Mouse (Mus musculus): ENCODE data around the gene Lpin3. TPM values are rescaled to one million over a fixed set of nuclear protein-coding genes. Genes with fewer than 3 reads are reported as not detected.

Lpin3 gene
- polyA plus RNA-seq (2016; fragmentation: Nextera tagmentation; extraction: Ambion mirVana) = 2.6 and 2.9 TPM in 2 replicates

GRCm38 (mm10) chr2:160880453-160881195 lies at the start of gene Lpin3:
Gene Lpin3 (plus strand): TSS chr2:160880670.
- Histone ChIP-seq H3K4me3 (replicated peaks) (no peak within 1 kb of the TSS), H3K9ac (replicated peaks) (no peak within 1 kb of the TSS), H3K4me1 (replicated peaks) (no peaks in the 10 kb centered on the region), H3K27me3 (no peaks in the 10 kb centered on the region), H3K27ac (no peak within 1 kb of the TSS), H3K36me3 (no peaks in the 10 kb centered on the region), H3K4me2 (no peak within 1 kb of the TSS), H3K9me3 (0 out of 2 replicates have a peak, but pooled peaks cover 3% of the 10 kb centered on the region)
- WGBS = 65% methylated on average over 13 of the region's 13 CpGs
- no peak for ATAC-seq (ENCODE audit: insufficient number of reproducible peaks, insufficient read depth, low FRiP score, low TSS enrichment, low read depth)

DNA sequence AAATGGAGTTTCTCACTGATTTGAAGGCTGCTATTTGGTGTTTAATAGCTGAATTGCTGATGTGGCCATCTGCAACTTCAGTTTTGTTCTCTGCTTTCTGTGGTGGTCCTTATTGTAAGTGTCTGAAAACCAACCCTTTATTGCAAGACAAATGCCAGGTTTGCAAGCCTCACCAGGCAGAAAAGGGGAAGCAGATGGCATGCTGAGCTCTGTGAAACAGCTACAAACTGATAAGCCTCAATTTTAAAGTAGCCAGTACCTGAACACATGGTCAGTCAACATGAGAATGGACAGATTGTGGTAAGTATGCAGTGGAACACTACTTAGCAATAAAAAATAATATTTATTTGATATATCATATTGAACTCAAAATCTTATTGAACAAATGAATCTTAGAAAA lies 39.6 kb upstream of the Lpin3 start:
- no peak overlapping the region for H3K27ac ChIP-seq
- no peak overlapping the region for H3K4me2 ChIP-seq
- H3K9ac ChIP-seq (replicated peaks) = no peak overlapping the region
- H3K4me3 ChIP-seq (replicated peaks) = no peak overlapping the region
- no peaks in the 10 kb centered on the region for H3K4me1 ChIP-seq (replicated peaks)
- no peaks in the 10 kb centered on the region for H3K36me3 ChIP-seq
- no peaks in the 10 kb centered on the region for H3K27me3 ChIP-seq
- no peaks in the 10 kb centered on the region for H3K9me3 ChIP-seq
- ATAC-seq (ENCODE audit: insufficient number of reproducible peaks, insufficient read depth, low FRiP score, low TSS enrichment, low read depth) = no peak

GRCm38 (mm10) chr2:160847664-160848063 lies 32.8 kb upstream of the Lpin3 start:
- Histone ChIP-seq H3K9ac (replicated peaks) (no peak overlapping the region), H3K27me3 (no peaks in the 10 kb centered on the region), H3K4me1 (replicated peaks) (no peaks in the 10 kb centered on the region), H3K27ac (no peak overlapping the region), H3K4me3 (replicated peaks) (no peak overlapping the region), H3K36me3 (no peaks in the 10 kb centered on the region), H3K4me2 (no peak overlapping the region), H3K9me3 (no peaks in the 10 kb centered on the region)
- no peak for ATAC-seq (ENCODE audit: insufficient number of reproducible peaks, insufficient read depth, low FRiP score, low TSS enrichment, low read depth)
- whole genome bisulfite sequencing = 70% methylated on average over 1 of the region's 1 CpGs

DNA sequence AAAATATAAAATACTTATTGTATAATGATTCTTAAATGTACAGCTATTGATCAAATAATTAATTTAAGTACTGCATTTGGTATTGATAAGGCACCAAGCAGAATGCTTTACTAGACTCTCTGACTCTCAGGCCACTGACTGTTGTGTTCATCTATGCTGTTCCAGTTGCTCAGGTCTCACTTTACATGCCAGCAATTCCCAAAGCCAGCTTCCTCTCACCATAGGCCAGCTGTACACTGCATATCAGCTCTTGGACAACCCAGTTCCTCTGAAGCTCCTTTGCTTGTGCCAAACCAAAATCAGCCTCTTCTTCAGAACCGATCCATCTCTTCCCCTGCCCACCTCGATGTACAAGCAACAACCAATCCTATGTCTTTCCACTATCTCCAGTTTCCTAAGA lies 32.3 kb upstream of the Lpin3 start:
- no peaks in the 10 kb centered on the region for H3K27me3 ChIP-seq
- H3K4me1 ChIP-seq (replicated peaks) = no peaks in the 10 kb centered on the region
- H3K4me2 ChIP-seq = no peak overlapping the region
- no peak overlapping the region for H3K27ac ChIP-seq
- no peak overlapping the region for H3K4me3 ChIP-seq (replicated peaks)
- 91% methylated on average over 2 of the region's 2 CpGs for whole genome bisulfite sequencing
- no peak for ATAC-seq (ENCODE audit: insufficient number of reproducible peaks, insufficient read depth, low FRiP score, low TSS enrichment, low read depth)
- no peaks in the 10 kb centered on the region for H3K36me3 ChIP-seq
- no peak overlapping the region for H3K9ac ChIP-seq (replicated peaks)
- H3K9me3 ChIP-seq = no peaks in the 10 kb centered on the region

- WGBS = 85% methylated on average over 3 of the region's 3 CpGs
- no peak overlapping the region for H3K4me3 ChIP-seq (replicated peaks)
- no peak overlapping the region for H3K4me2 ChIP-seq
- no peaks in the 10 kb centered on the region for H3K36me3 ChIP-seq
- H3K9me3 ChIP-seq = no peaks in the 10 kb centered on the region
- no peaks in the 10 kb centered on the region for H3K4me1 ChIP-seq (replicated peaks)
- ATAC-seq (ENCODE audit: insufficient number of reproducible peaks, insufficient read depth, low FRiP score, low TSS enrichment, low read depth) = no peak
- H3K27ac ChIP-seq = no peak overlapping the region
- H3K9ac ChIP-seq (replicated peaks) = no peak overlapping the region
- no peaks in the 10 kb centered on the region for H3K27me3 ChIP-seq
Measured at GRCm38 (mm10) chr2:160849617-160850240, 30.7 kb upstream of the Lpin3 start.

DNA sequence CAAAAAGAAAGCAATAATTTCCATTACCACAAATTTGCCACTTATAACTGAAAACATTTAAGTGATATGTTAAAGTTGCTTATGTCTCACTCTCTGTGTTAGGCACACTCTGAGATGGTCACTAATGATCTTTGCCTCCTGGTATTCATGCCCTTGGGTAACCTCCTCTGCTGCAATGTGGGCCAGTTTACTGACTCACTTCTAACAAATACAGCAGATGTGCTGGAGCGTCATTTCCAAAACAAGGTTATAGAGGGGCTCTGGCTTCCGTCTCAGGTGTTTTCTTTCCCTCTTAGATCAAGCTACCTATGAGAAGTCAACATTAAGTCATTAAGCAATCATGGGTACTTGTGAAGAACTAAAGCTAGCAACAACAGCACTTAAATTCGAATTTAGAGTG lies 30.1 kb upstream of the Lpin3 start:
- Histone ChIP-seq H3K27me3 (no peaks in the 10 kb centered on the region), H3K9me3 (no peaks in the 10 kb centered on the region), H3K9ac (replicated peaks) (no peak overlapping the region), H3K4me2 (no peak overlapping the region), H3K4me1 (replicated peaks) (no peaks in the 10 kb centered on the region), H3K36me3 (no peaks in the 10 kb centered on the region), H3K4me3 (replicated peaks) (no peak overlapping the region), H3K27ac (no peak overlapping the region)
- WGBS = 69% methylated on average over 3 of the region's 3 CpGs
- no peak for ATAC-seq (ENCODE audit: insufficient number of reproducible peaks, insufficient read depth, low FRiP score, low TSS enrichment, low read depth)

GRCm38 (mm10) chr2:160854687-160855086 lies 25.8 kb upstream of the Lpin3 start:
- Histone ChIP-seq H3K9ac (replicated peaks) (no peak overlapping the region), H3K4me2 (no peak overlapping the region), H3K27ac (no peak overlapping the region), H3K27me3 (no peaks in the 10 kb centered on the region), H3K36me3 (no peaks in the 10 kb centered on the region), H3K4me1 (replicated peaks) (no peaks in the 10 kb centered on the region), H3K9me3 (no peaks in the 10 kb centered on the region), H3K4me3 (replicated peaks) (no peak overlapping the region)
- no peak for ATAC-seq (ENCODE audit: insufficient number of reproducible peaks, insufficient read depth, low FRiP score, low TSS enrichment, low read depth)

DNA sequence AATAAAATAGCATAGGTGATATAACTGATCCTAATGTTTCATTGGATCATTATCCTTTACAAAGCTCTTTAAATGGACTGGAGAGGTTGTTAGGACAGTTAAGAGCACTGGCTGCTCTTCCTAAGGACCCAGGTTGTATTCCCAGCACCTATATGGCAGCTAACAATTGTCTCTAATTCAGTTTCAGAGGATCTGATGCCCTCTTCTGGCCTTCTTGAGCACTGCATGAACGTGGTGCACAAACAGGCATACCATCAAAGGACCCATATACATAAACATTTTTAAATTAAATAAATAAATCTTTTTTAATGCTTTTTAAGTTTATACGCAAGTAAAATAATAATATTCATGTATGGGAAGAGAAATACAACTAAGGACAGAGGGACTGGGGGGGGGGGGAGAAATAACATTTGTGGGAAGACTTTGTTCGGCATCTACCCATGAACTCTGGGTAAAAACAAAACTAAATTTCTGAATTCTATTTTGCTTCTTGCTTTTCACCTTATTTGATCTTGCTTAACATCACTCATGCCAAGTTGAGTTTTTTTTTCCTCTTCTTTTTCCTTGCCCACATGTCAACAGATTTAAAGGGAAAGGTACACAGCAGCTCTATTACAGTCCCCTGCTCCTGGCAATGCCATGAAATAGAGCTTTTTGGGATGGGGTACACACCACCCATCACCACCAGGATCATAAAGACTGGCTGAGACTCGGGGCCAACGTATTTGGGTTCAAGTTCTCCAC lies 23.9 kb upstream of the Lpin3 start:
- H3K4me2 ChIP-seq = no peak overlapping the region
- H3K27ac ChIP-seq = no peak overlapping the region
- no peaks in the 10 kb centered on the region for H3K9me3 ChIP-seq
- no peaks in the 10 kb centered on the region for H3K36me3 ChIP-seq
- H3K4me1 ChIP-seq (replicated peaks) = no peaks in the 10 kb centered on the region
- no peak overlapping the region for H3K9ac ChIP-seq (replicated peaks)
- no peak for ATAC-seq (ENCODE audit: insufficient number of reproducible peaks, insufficient read depth, low FRiP score, low TSS enrichment, low read depth)
- no peaks in the 10 kb centered on the region for H3K27me3 ChIP-seq
- WGBS = 79% methylated on average over 5 of the region's 5 CpGs
- no peak overlapping the region for H3K4me3 ChIP-seq (replicated peaks)

DNA sequence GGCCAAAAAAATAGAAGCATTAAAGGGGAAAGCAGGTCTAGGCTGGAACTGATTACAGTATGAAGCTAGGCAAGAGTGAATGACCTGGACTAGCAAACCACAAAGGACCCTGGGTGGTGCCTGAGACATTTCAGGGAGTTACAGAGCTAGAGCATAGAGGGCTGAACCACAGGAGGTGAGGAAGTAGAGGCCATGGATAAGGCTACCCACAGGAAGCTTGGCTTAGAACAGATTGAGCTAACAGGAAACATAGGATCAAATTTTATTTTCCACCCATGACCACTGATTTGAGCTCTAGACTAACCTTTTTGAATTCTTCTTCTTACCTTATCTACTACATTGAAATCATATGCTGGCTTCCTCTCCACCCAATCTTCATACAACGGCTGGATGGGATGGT lies 20.1 kb upstream of the Lpin3 start:
- 88% methylated on average over 1 of the region's 1 CpGs for WGBS
- no peaks in the 10 kb centered on the region for H3K9me3 ChIP-seq
- H3K36me3 ChIP-seq = no peaks in the 10 kb centered on the region
- no peaks in the 10 kb centered on the region for H3K27me3 ChIP-seq
- H3K4me2 ChIP-seq = no peak overlapping the region
- no peak overlapping the region for H3K4me3 ChIP-seq (replicated peaks)
- no peak for ATAC-seq (ENCODE audit: insufficient number of reproducible peaks, insufficient read depth, low FRiP score, low TSS enrichment, low read depth)
- no peaks in the 10 kb centered on the region for H3K4me1 ChIP-seq (replicated peaks)
- H3K27ac ChIP-seq = no peak overlapping the region
- no peak overlapping the region for H3K9ac ChIP-seq (replicated peaks)

DNA sequence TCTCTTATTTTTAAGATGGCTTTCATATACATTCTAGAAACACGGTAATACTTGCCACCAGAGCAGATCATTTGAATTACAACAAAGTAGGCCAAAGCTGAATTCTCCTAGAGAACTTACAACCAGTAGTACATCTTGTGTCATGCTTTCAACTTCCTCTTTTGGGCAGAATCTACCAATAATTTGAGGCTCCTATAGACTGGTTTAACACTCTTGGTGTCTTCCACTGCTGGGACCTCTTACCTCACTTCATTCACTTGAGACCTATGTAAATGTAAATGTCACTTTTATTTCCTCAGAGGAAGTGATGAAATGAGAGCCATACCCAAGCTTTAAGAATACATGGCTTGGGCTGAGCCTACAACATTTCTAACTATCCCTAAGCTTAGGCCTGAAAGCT lies 16.4 kb upstream of the Lpin3 start:
- H3K9ac ChIP-seq (replicated peaks) = no peak overlapping the region
- H3K4me2 ChIP-seq = no peak overlapping the region
- ATAC-seq (ENCODE audit: insufficient number of reproducible peaks, insufficient read depth, low FRiP score, low TSS enrichment, low read depth) = no peak
- no peaks in the 10 kb centered on the region for H3K4me1 ChIP-seq (replicated peaks)
- no peaks in the 10 kb centered on the region for H3K9me3 ChIP-seq
- no peaks in the 10 kb centered on the region for H3K36me3 ChIP-seq
- H3K27ac ChIP-seq = no peak overlapping the region
- no peak overlapping the region for H3K4me3 ChIP-seq (replicated peaks)
- H3K27me3 ChIP-seq = no peaks in the 10 kb centered on the region
- 83% methylated on average over 1 of the region's 1 CpGs for WGBS

DNA sequence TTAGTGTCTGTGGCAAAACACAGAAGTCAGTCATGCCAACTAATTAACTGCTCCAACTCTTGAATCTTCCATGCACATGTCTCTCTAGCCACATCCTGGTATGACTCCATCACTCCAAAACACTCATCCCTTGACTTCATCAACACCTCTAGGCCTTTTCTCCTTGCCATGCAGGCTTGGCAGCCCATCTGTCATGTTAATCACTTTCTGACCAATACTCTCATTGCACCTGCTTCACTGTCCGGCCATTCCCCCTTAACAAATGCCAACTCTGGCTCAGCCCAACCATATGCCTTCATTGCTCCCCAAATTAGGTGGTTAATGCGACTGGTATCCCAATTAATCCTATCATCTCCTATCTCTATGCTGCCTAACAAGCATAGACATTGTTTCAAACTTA lies 15.2 kb upstream of the Lpin3 start:
- Histone ChIP-seq H3K4me1 (replicated peaks) (no peaks in the 10 kb centered on the region), H3K27me3 (no peaks in the 10 kb centered on the region), H3K9ac (replicated peaks) (no peak overlapping the region), H3K9me3 (no peaks in the 10 kb centered on the region), H3K36me3 (no peaks in the 10 kb centered on the region), H3K4me3 (replicated peaks) (no peak overlapping the region), H3K4me2 (no peak overlapping the region), H3K27ac (no peak overlapping the region)
- 74% methylated on average over 2 of the region's 2 CpGs for WGBS
- no peak for ATAC-seq (ENCODE audit: insufficient number of reproducible peaks, insufficient read depth, low FRiP score, low TSS enrichment, low read depth)
